Mouse (Mus musculus) lung, postnatal 10 days (tissue): ENCODE data around the gene Praf2.

Experiments
- DNase-seq: peaks from one replicate; pipeline ENCODE4 v3.0.0; 2021

The Praf2 gene

GRCm38 (mm10) chrX:7740082-7740819 is 12.0 kb downstream of the Praf2 start:
- DNase-seq: peak; percentile 42

- DNase-seq: peak; percentile 27
These were observed 12.9 kb downstream of the Praf2 start for GRCm38 (mm10) chrX:7741103-7741502.

- DNase-seq: no peak
These were observed 15.2 kb downstream of the Praf2 start for GRCm38 (mm10) chrX:7743470-7743869.

- DNase-seq: no peak
These were observed 16.7 kb downstream of the Praf2 start for GRCm38 (mm10) chrX:7744940-7745339.

DNA sequence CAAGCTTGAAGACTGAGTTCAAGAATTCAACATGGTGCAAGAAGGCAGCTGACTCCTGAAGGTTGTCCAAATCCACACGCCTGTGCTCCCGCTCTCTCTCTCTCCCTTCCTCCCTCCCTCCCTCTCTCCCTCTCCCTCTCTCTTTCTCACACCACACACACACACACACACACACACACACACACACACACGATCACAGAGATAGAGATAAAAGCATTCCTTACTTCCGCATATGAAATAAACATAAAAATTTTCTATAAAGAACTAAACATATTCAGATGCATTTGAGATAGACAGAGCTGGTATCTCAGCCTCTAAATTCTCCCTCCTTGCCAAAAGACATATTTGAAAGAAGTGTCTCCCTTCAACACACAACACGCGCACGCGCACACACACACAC is 17.2 kb downstream of the Praf2 start:
- DNase-seq: no peak

- peak; percentile 70 for DNase-seq
These were observed 22.3 kb downstream of the Praf2 start, which contains the start of gene Ccdc120 for GRCm38 (mm10) chrX:7750432-7751116. Ccdc120 (minus strand) TSS chrX:7750905.

GRCm38 (mm10) chrX:7753627-7754026 is 25.4 kb downstream of the Praf2 start:
- DNase-seq: peak; percentile 61

DNA sequence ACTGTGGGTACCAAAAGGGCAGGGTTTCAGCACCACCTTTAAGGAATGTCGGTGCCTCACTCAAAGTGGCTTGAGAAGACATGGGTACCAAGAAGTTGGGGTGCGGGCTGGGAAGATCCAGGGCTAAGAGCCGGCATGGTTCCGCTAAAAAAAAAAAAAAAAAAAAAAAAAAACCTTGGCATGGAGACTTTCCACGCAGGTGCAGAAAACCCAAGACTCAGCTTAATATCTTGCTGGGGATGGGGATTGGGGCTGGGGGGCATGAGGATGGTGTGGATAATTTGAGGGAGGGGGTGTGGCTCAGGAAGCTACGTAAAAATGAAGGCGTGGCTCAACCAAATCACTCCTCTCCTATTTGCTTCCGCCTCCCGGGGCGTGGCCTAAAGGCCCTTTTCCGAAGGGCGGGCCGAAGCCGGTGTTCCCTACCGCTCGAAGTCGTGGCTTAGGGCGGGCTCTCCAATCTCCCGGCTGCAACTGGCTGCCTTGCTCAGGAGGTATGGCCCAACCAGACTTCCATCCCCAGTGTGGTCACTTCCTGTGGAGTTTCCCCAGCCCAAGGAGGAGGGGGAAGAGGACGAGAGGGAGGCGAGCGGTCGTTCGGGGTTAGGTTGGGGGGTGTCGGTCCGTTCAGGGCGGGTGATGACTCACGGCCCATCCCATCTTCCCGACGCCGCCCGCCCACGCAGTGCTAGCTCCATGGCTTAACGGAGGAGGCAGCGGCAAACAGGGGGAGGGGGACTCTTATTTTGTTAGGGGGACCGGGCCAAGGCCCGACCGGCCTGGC is 34.1 kb downstream of the Praf2 start, which contains the start of gene Tfe3:
Tfe3 (plus strand) TSS at position 424 of the 784 bp plus-strand sequence.
- DNase-seq: peak; percentile 97

DNA sequence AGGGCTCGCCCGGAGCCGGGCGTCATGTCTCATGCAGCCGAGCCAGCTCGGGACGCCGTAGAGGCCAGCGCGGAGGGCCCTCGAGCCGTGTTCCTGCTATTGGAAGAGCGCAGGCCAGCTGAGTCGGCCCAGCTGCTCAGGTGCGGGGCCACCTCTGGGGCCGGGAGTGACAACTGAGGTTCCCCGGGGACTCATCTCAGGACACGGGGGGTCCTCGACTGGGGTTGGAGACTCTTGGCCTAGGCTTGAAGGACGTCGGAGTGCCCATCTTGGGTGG is 34.6 kb downstream of the Praf2 start:
- DNase-seq: no peak

GRCm38 (mm10) chrX:7763631-7764393 is 35.6 kb downstream of the Praf2 start:
- peak; percentile 58 for DNase-seq

DNA sequence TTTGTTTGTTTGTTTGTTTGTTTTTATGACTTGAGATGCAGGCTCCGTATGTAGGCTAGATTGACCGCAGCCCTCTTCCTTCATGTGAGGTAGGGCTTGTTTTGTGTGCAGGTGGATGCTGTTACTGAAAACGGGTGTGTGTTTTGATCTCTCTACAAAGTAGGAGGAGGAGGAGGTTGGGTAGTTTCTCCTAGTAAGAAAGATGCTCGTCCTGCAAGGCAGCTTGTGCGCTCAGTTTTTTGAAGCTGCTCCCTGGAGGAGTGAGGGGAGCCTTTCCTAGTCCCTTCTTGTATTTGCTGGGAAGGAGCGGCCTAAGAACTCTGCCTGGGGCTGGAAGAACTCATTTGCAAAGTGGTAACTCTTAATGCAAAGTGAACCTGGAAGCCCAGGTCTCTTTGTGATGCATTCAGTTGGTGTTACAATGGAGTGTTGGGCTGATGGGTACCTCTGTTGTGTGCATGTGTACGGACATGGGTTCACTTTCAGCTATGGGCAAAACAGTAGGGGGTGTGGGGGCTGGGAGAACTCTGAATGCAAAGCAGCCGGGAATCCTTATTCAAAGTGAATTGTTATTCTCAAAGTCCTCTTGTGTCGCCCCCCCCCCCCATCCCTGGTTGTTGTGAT is 36.5 kb downstream of the Praf2 start:
- DNase-seq: no peak

- DNase-seq: peak; percentile 24
These were observed 37.0 kb downstream of the Praf2 start for GRCm38 (mm10) chrX:7765281-7765670.

DNA sequence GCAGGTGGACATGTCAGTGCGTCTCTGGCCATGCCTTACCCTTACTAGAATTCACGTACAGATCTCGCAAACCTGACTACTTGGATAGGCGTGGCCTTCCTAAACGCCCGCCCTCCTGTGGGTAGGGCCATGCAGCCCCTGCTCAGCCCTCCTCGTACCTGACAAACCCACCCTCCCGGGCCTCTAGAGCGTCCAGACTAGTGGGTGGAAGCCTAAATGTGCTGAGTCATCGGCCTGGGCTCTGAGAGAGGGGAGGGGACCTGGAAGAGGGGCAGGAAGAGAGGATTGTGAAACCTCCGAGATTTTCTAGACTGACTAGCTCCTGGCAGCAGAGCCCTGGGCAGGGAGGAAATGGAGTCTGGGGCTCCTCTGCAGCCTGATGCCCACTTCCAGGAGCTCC is 37.5 kb downstream of the Praf2 start:
- DNase-seq: peak; percentile 76

DNA sequence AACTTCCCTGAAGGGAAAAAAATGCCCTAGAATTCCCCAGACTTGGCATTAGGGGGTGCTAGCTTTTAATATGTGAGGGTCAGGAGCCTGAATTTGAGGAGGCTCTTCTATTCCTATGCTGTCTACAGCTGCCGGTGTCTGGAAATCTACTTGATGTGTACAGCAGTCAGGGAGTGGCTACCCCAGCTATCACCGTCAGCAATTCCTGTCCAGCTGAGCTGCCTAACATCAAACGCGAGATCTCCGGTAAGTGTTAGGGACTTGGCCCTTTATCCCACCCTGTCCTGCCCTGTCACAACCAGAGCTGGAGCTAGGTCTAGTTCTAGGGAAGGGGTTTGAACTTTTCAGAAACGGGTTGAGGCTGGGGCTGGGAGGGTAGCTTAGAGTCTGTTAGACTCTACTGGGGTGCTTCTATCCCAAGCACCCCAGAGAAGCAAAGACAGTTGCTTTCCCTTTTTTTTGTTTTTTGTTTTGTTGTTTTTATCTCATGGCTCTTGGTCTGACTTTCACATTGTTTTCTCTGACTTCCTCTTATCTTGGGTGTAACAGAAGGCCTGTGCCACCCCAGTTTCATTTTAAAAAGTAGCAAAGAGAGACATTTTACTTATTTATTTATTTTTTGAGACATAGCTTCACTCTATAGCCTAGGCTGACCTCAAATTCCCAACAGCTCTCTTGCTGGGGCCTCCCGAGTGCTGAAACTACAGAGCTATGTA is 41.2 kb downstream of the Praf2 start:
- DNase-seq: no peak

- peak; percentile 34 for DNase-seq
These were observed 44.5 kb downstream of the Praf2 start for GRCm38 (mm10) chrX:7772766-7773165.

DNA sequence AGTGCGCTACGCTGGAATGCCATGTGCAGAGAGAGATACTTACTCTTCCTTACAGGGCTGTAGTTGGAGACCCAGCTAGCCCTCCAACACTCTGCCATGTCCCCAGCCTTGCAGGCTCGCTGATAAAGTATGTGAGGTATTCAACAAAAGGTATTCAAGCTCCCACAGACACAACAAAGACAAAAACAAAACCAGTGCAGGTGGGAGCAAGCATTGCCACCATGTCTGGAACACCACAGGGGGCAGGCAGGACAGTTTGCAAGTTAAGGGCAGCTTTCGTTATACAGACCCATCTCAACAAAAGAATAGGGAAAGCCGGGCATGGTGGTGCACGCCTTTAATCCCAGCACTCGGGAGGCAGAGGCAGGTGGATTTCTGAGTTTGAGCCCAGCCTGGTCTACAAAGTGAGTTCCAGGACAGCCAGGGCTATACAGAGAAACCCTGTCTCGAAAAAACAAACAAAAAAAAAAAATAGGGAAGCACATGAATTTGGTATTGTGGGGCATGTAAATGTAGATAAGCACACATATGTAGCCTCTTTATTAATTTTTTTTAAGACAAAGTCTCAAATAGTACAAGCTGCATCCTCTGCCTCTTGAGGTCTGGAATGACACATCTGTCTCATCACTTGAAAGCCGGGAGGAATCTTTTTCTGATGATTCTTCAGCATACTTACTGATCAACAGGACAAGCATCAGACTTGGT is 47.4 kb downstream of the Praf2 start:
- DNase-seq: no peak

DNA sequence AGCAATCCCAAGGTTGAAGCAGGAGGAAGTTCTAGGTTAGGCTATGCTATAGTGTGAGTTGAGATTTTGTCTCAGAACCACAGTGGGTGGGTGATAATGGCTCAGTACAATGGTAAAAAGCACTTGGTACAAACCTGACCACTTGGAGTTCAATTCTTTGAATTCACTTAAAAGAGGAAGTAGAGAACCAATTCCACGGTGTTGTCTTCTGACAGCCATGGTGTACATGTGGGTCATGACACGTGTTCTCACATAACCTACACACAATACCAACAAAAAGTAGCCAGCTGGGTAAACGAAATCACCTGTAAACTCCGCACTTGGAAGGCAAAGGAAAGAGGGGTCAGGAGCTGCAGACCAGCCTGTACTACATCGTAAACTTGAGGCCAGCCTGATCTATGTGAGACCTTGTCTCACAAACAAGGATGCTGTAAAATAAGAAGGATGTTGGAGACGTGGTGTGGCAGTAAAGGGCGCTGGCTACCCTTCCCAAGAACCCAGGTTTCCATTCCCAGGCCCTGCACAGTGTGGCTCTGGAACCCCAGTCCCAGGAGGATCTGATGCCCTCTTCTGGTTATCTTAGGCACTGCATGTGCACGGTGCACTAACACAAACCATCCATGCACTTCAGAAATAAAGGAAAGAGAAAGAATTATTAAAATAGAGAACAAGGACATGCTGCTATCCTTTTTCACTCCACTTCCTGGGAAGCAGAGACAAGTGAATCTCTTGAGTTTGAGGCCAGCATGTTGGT is 48.3 kb downstream of the Praf2 start:
- peak; percentile 64 for DNase-seq

- no peak for DNase-seq
These were observed 50.4 kb downstream of the Praf2 start for GRCm38 (mm10) chrX:7778450-7779244.

DNA sequence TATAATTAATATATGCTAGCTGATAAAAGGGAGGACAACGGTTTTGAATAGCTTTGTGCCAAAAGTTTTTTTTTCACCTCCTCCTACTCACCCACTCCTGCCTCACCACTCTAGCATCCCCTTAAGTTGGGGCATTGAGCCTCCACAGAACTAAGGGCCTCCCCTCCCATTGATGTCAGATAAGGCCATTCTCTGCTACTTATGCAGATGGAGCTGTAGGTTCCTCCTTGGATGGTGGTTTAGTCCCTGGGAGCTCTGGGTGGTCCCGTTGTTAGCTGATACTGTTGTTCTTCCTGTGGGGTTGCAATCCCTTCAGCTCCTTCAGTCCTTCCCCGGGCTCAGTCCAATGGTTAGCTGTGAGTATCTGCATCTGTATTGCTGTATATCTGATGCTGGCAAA is 51.1 kb downstream of the Praf2 start:
- no peak for DNase-seq
